Mouse (Mus musculus) WW6 (cell line): Measurements from ENCODE around the gene Fam25c.
A peak's percentile ranks its signal among the peaks of the same experiment; 100 is the strongest.
"Not testable (repeated sequence)": the region's sequence is repeated elsewhere in the genome, so short reads cannot be mapped to it uniquely, and the experiment has no call there.

ENCODE experiments used
- DNase-seq: peaks from one replicate; pipeline ENCODE4 v3.0.0-alpha.2; 2013; ENCODE audit warnings: low read depth, low spot score

The Fam25c gene

GRCm38 (mm10) chr14:34355301-34355700, at the start of gene Fam25c:
Gene Fam25c (minus strand): TSS chr14:34355433.
- no peak for DNase-seq

DNA sequence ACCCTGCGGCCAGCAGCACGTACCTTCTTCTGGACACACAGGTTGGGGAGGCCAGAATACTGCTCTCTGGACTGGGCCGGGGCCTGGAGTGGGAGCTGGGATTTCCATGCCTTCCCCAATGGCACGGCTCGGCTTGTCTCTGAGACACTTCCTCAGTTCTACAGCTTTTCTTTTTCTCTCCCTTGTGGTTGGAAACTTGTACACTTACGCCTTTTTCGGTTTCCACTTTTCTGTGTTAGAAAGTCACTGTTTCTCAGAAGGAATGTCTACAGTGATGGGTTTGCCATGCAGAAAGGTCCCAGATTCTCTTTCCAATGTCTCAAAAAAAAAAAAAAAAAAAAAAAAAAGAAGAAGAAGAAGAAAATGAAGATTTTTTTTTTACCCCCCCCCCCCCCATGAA, 48.2 kb upstream of the Fam25c start:
- DNase-seq: no peak

GRCm38 (mm10) chr14:34402871-34403270, 47.6 kb upstream of the Fam25c start:
- DNase-seq: no peak

DNA sequence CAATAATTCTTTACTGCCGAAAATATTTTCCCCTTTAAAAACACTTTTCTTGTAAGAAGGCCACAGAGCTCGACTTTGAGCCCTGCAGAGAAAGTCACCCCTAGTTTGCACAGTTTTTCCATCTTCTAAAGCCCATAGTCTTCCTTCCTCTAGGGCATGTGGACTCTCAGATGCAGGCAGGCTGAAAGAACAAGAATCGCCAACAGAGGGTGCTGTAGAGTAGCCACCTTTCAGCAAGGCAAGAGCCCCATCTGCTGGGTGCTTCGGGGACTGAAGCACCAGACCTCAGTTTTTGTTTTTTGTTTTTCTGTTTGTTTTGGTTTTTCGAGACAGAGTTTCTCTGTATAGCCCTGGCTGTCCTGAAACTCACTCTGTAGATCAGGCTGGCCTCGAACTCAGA, 45.9 kb upstream of the Fam25c start:
- DNase-seq: peak; percentile 65

- DNase-seq: no peak
Observed at GRCm38 (mm10) chr14:34400021-34400420, 44.8 kb upstream of the Fam25c start.

- no peak for DNase-seq
Observed at GRCm38 (mm10) chr14:34399301-34399700, 44.1 kb upstream of the Fam25c start.

DNA sequence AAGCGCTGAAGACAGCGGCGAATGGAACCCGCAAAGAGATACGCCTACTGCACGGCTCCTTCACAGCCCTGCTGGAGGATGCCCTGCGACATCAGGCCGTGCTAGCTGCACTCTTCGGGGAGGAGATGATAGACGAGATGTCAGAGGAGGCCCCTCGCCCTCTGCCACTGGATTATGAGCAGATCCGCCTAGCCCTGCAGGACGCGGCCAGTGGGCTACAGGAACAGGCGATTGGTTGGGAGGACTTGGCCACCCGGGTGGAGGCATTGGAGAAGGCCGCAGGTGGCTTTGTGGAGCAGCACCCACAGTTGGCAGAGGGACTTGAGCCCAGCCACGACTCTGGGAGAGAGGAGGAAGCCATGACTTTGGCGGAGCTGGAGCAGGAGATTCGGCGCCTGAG, 43.7 kb upstream of the Fam25c start:
- no peak for DNase-seq

DNA sequence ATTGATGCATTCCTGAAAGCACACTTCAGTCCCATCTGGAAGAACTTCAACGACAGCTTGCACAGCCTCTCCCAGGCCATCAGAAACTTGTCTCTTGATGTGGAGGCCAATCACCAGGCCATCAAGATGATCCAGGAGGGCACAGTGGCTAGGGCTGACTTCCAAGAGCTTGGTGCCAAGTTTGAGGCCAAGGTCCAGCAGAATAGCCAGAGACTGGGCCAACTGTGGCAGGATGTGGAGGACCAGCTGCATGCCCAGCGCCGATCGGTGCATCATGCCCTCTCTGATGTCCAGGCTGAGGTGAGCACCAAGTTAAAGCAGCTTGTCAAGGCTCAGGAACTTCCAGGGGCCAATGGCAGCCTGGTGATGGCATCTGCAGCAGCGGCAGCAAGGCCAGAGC, 42.6 kb upstream of the Fam25c start:
- no peak for DNase-seq

DNA sequence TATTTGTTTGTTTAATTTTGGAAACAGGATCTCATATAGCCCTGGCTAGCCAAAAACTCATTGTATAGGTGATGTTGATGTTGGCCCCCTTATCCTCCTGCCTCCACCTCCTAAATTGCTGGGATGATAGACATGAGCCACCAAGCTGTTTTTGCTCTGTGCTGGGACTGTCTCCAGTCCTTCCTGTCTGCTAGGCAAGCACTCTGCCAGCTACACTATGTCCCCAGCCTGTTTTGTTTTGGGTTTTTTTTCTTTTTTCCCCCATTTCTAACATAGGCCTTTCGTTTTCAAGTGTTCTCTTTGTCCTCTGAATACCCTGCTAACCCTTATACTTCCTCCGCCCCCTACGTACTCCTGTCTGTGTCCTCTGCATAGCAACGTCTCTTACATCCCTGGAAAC, 38.1 kb upstream of the Fam25c start:
- DNase-seq: no peak

- no peak for DNase-seq
Observed at GRCm38 (mm10) chr14:34382921-34383704, 27.9 kb upstream of the Fam25c start.

GRCm38 (mm10) chr14:34378560-34379331, 23.5 kb upstream of the Fam25c start:
- no peak for DNase-seq

GRCm38 (mm10) chr14:34377121-34377520, 21.9 kb upstream of the Fam25c start:
- no peak for DNase-seq

DNA sequence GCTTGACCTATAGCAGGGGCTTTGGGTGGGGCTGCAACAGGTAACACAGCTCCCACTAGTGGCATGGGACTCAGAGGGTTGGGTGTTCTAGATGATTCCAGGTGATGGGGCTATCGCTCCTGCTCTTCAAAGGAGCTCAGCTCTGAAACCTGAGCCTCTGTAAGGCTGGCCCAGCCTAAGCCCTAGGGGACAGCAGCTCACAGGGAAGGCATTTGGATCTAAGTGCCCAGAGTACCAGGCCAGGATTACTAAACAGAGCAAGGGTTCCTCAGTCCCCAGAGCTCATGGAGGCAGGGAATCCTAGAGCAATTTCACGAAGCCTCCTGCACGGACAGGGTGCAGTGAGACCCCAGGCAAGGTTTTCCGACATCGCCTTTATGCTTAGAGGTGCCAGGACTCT, 20.7 kb upstream of the Fam25c start:
- no peak for DNase-seq

DNA sequence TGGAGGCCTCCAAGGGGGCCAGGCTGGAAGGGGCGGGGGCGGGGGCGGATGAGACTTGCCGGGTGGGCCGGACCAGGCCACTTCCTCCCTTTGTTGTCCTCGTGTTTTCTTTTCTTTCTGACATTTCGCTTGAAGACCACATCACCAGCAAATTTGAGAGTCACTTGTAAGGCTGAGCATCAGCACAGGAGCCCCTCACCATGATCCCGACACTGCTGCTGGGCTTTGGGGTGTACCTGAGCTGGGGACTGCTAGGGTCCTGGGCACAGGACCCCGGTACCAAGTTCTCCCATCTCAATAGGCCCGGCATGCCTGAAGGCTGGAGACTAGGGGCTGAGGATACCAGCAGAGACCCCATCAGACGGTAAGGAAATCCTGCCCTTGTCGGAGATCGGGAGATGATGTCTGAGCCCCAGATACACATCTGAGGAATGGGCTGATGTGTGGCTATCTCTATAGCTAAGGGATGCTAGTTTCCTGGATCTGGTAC, 20.2 kb upstream of the Fam25c start, which contains the start of gene Mmrn2:
Gene Mmrn2 (plus strand): TSS at position 51 of the 490 bp plus-strand sequence.
- no peak for DNase-seq

GRCm38 (mm10) chr14:34374577-34374976, 19.3 kb upstream of the Fam25c start, which contains the start of gene Sncg:
Gene Sncg (minus strand): TSS chr14:34374789.
- DNase-seq: no peak

GRCm38 (mm10) chr14:34373581-34373980, 18.3 kb upstream of the Fam25c start:
- no peak for DNase-seq

DNA sequence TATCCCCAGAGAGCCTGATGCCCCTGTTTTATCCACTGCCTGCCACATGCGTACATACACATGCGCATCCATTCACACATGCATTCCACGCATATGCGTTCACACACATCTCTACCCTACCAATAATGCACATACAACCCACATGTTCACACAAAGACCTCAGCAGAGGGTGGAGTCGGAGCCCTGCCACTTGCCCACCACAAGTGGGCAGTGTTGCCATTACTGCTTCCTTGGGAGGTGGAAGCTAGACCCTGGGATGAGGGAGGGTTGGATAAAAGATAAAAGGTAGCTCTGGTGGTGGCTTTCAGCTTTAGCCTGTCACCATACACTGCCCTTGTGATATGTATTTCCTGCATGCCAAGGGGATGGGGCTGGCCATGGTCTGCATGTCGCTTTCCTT, 17.4 kb upstream of the Fam25c start:
- no peak for DNase-seq

GRCm38 (mm10) chr14:34371763-34372162, 16.5 kb upstream of the Fam25c start:
- no peak for DNase-seq

DNA sequence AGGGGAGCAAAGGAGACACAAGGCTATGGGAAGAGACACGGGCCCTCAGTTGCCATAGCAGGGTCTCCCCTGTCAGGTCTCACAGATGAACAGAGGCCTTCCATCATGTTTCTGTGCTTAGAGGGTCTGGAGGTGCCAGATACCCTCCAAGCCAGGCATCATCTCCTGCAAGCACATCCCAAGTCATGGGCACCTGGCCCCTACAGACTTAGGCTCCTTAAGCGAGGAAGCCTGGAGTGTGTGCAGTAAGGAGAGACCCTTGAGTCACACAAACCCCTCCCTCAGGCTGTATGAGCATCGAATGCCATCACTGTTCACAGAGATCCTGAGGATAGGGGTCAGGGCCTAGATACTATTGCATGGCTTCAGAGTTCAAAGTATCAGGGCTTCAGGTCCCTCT, 15.7 kb upstream of the Fam25c start:
- no peak for DNase-seq

GRCm38 (mm10) chr14:34370203-34370602, 15.0 kb upstream of the Fam25c start:
- no peak for DNase-seq

GRCm38 (mm10) chr14:34365147-34365507, 9.9 kb upstream of the Fam25c start:
- DNase-seq: no peak

GRCm38 (mm10) chr14:34364254-34365146, 9.3 kb upstream of the Fam25c start:
- not testable (repeated sequence) for DNase-seq
